Mouse (Mus musculus) myocyte (in vitro differentiated cells): ENCODE measurements around the gene Rnf207. TPM values are rescaled to one million over a fixed set of nuclear protein-coding genes. Genes with fewer than 3 reads are reported as not detected.

Experiments
- H3K27me3 ChIP-seq: one replicate; pipeline ENCODE4 v1.6.1; 2011; ENCODE audit not compliant: control insufficient read depth, insufficient read depth, insufficient read length
- H3K36me3 ChIP-seq: one replicate; pipeline ENCODE4 v1.6.1; 2011; ENCODE audit not compliant: control insufficient read depth, insufficient read depth
- H3K4me2 ChIP-seq: one replicate; pipeline ENCODE4 v1.6.1; 2011; ENCODE audit warnings: low read depth, control low read depth
- H3K4me3 ChIP-seq: one replicate; pipeline ENCODE4 v1.5.1; 2011; ENCODE audit warnings: mild to moderate bottlenecking, control low read depth, moderate library complexity
- H3K79me2 ChIP-seq: one replicate; pipeline ENCODE4 v1.6.1; 2011; ENCODE audit not compliant: control insufficient read depth, insufficient read depth
- H3ac ChIP-seq: one replicate; pipeline ENCODE4 v1.6.1; 2011; ENCODE audit not compliant: control insufficient read depth, insufficient read length
- CEBPB ChIP-seq: IDR thresholded peaks from 2 replicates; pipeline ENCODE4 v1.6.1; 2011; ENCODE audit warnings: mild to moderate bottlenecking, moderate library complexity; ENCODE audit not compliant: poor library complexity, insufficient read depth, severe bottlenecking
- E2F4 ChIP-seq: IDR thresholded peaks from one replicate; pipeline ENCODE4 v1.6.1; 2011; ENCODE audit warnings: mild to moderate bottlenecking, control low read depth, moderate library complexity; ENCODE audit not compliant: insufficient read depth
- MAX ChIP-seq: IDR thresholded peaks from one replicate; pipeline ENCODE4 v1.6.1; 2011; ENCODE audit warnings: low read depth, mild to moderate bottlenecking, control low read depth
- MYOD1 ChIP-seq, 3 experiments: IDR thresholded peaks; one replicate each; pipeline ENCODE4 v1.6.1; 2011; ENCODE audit warnings: control low read depth in 2 of 3, low read depth in 2 of 3, mild to moderate bottlenecking in 2 of 3, moderate library complexity in 1 of 3; ENCODE audit not compliant: insufficient read length in 2 of 3, control insufficient read depth in 1 of 3
- MYOG ChIP-seq, 3 experiments: IDR thresholded peaks; one replicate each; pipeline ENCODE4 v1.6.1; 2011; ENCODE audit warnings: control low read depth in 2 of 3, low read depth in 2 of 3, mild to moderate bottlenecking in 2 of 3; ENCODE audit not compliant: insufficient read length in 2 of 3, control insufficient read depth in 1 of 3, insufficient read depth in 1 of 3
- POLR2A ChIP-seq: IDR thresholded peaks from one replicate; pipeline ENCODE4 v1.6.1; 2011; ENCODE audit warnings: low read depth, mild to moderate bottlenecking, control low read depth, moderate library complexity; ENCODE audit not compliant: insufficient read length
- POLR2AphosphoS2 ChIP-seq: IDR thresholded peaks from one replicate; pipeline ENCODE4 v1.6.1; 2011; ENCODE audit warnings: low read depth, control low read depth; ENCODE audit not compliant: insufficient read length
- REST ChIP-seq: IDR thresholded peaks from one replicate; pipeline ENCODE4 v1.6.1; 2011; ENCODE audit warnings: mild to moderate bottlenecking, control low read depth, moderate library complexity; ENCODE audit not compliant: insufficient read depth, insufficient read length
- SRF ChIP-seq: IDR thresholded peaks from one replicate; pipeline ENCODE4 v1.6.1; 2011; ENCODE audit warnings: low read depth; ENCODE audit not compliant: control insufficient read depth, insufficient read length
- TCF12 ChIP-seq: IDR thresholded peaks from one replicate; pipeline ENCODE4 v1.6.1; 2011; ENCODE audit warnings: mild to moderate bottlenecking, control low read depth; ENCODE audit not compliant: poor library complexity, insufficient read depth, severe bottlenecking
- TCF3 ChIP-seq: IDR thresholded peaks from one replicate; pipeline ENCODE4 v1.6.1; 2011; ENCODE audit warnings: low read depth, control low read depth; ENCODE audit not compliant: insufficient read length
- USF1 ChIP-seq: IDR thresholded peaks from one replicate; pipeline ENCODE4 v1.6.1; 2011; ENCODE audit warnings: low read depth, mild to moderate bottlenecking, control low read depth, moderate library complexity
- polyA plus RNA-seq: library from polyadenylated mRNA; unstranded; fragments of >200 nt; fragmentation: generic; extraction: Trizol; gene quantifications from one replicate; pipeline ENCODE4 v1.2.1, GENCODE M21; 2012; ENCODE audit warnings: missing spikeins

Rnf207 gene
- polyA plus RNA-seq, 1 experiment = 0.52 TPM

GRCm38 (mm10) chr4:152332952-152333351, 14.2 kb upstream of the Rnf207 start:
- TF ChIP-seq POLR2A = no peak
- H3K79me2 ChIP-seq = peaks cover 25% of the 10 kb centered on the region
- H3K27me3 ChIP-seq = no peaks in the 10 kb centered on the region
- H3K4me2 ChIP-seq = no peak overlapping the region
- H3K4me3 ChIP-seq = no peak overlapping the region
- no peak overlapping the region for H3ac ChIP-seq
- H3K36me3 ChIP-seq = peaks cover 53% of the 10 kb centered on the region

- Histone ChIP-seq H3K79me2 (peaks cover 48% of the 10 kb centered on the region), H3ac (no peak overlapping the region), H3K4me2 (no peak overlapping the region), H3K4me3 (no peak overlapping the region), H3K27me3 (no peaks in the 10 kb centered on the region), H3K36me3 (peaks cover 36% of the 10 kb centered on the region)
- no peak for TF ChIP-seq CEBPB
- TF ChIP-seq E2F4 = no peak
These were observed 9.9 kb upstream of the Rnf207 start for GRCm38 (mm10) chr4:152328691-152329090.

- Histone ChIP-seq H3K36me3 (peaks cover 23% of the 10 kb centered on the region), H3K4me2 (peak overlapping the region; percentile 94), H3ac (peak overlapping the region; percentile 58), H3K4me3 (peak overlapping the region; percentile 82), H3K27me3 (no peaks in the 10 kb centered on the region), H3K79me2 (peaks cover 48% of the 10 kb centered on the region)
- TF ChIP-seq POLR2A (no peak), TCF12 (no peak), CEBPB (no peak), MAX (no peak), E2F4 (no peak), REST (no peak)
These were observed 7.8 kb upstream of the Rnf207 start for GRCm38 (mm10) chr4:152326543-152326942.

- H3K79me2 ChIP-seq = peaks cover 48% of the 10 kb centered on the region
- peaks cover 16% of the 10 kb centered on the region for H3K36me3 ChIP-seq
- TF ChIP-seq TCF3 = no peak
- peak; percentile 95 for TF ChIP-seq POLR2A
- no peak for TF ChIP-seq CEBPB
- TF ChIP-seq MAX = peak; percentile 4
- TF ChIP-seq USF1 = peak; percentile 15
- peak; percentile 94 for TF ChIP-seq SRF
- no peak for TF ChIP-seq MYOD1 (IDR thresholded peaks at IDR 0.05; ENCODE audit: control insufficient read depth in 1 of 3, insufficient read length in 2 of 3, low read depth in 2 of 3)
- peak; percentile 93 for TF ChIP-seq POLR2AphosphoS2
- TF ChIP-seq TCF12 = no peak
- peak in 2 of 3 experiments; percentile 26 to 29 for TF ChIP-seq MYOG (IDR thresholded peaks at IDR 0.05; ENCODE audit: control insufficient read depth in 1 of 3, insufficient read depth in 1 of 3, insufficient read length in 2 of 3, low read depth in 2 of 3)
- no peak for TF ChIP-seq REST
- TF ChIP-seq E2F4 = peak; percentile 7
- peak within 1 kb of the TSS; percentile 58 for H3ac ChIP-seq
- H3K4me2 ChIP-seq = peak within 1 kb of the TSS; percentile 94
- H3K4me3 ChIP-seq = peak within 1 kb of the TSS; percentile 82
- H3K27me3 ChIP-seq = no peaks in the 10 kb centered on the region
These were observed 7.0 kb upstream of the Rnf207 start, which contains the start of gene Rpl22 for GRCm38 (mm10) chr4:152325574-152326411. TSS of gene Rpl22 (plus strand) at chr4:152325742.

GRCm38 (mm10) chr4:152324641-152325562, 6.1 kb upstream of the Rnf207 start:
- peak overlapping the region; percentile 75 for H3K4me2 ChIP-seq
- peak overlapping the region; percentile 82 for H3K4me3 ChIP-seq
- peaks cover 42% of the 10 kb centered on the region for H3K79me2 ChIP-seq
- peak overlapping the region; percentile 58 for H3ac ChIP-seq
- peaks cover 12% of the 10 kb centered on the region for H3K36me3 ChIP-seq
- no peak for TF ChIP-seq MYOG (IDR thresholded peaks at IDR 0.05; ENCODE audit: control insufficient read depth in 1 of 3, insufficient read depth in 1 of 3, insufficient read length in 2 of 3, low read depth in 2 of 3)
- TF ChIP-seq POLR2AphosphoS2 = no peak
- no peak for TF ChIP-seq CEBPB
- TF ChIP-seq E2F4 = no peak
- TF ChIP-seq POLR2A = no peak
- no peak for TF ChIP-seq MAX
- no peak for TF ChIP-seq TCF3
- no peak for TF ChIP-seq TCF12
- no peaks in the 10 kb centered on the region for H3K27me3 ChIP-seq
